Mouse (Mus musculus) CH12.LX (cell line): ENCODE measurements around the gene Ppm1a. TPM values are rescaled to one million over a fixed set of nuclear protein-coding genes. Genes with fewer than 3 reads are reported as not detected.

Experiments
- DNase-seq: peaks from one replicate; pipeline ENCODE4 v3.0.0-alpha.2; 2013; ENCODE audit errors: extremely low read depth
- H3K27ac ChIP-seq: 2 replicates; pipeline ENCODE4 v1.5.1; 2012; ENCODE audit warnings: low read depth, mild to moderate bottlenecking, control low read depth, moderate library complexity; ENCODE audit not compliant: insufficient read depth
- H3K27me3 ChIP-seq: replicated peaks from 2 replicates; pipeline ENCODE3; 2012; ENCODE audit warnings: inconsistent platforms
- H3K36me3 ChIP-seq, 2 experiments: replicated peaks in 1 of 2; 2 replicates each; pipeline versions ENCODE3 to v1.6.1; 2012; ENCODE audit warnings: inconsistent platforms in 1 of 2, low read length in 1 of 2, mild to moderate bottlenecking in 1 of 2, mixed read lengths in 1 of 2, moderate library complexity in 1 of 2; ENCODE audit not compliant: control insufficient read depth in 1 of 2, insufficient read depth in 1 of 2
- H3K4me1 ChIP-seq, 2 experiments: 2 replicates each; pipeline ENCODE4 v1.6.1; 2012; ENCODE audit warnings: inconsistent platforms in 1 of 2, moderate library complexity in 1 of 2; ENCODE audit not compliant: insufficient read depth in 2 of 2, control insufficient read depth in 1 of 2
- H3K4me2 ChIP-seq: 2 replicates; pipeline ENCODE4 v1.6.1; 2012; ENCODE audit warnings: low read depth, mild to moderate bottlenecking, control low read depth; ENCODE audit not compliant: poor library complexity, insufficient read depth, severe bottlenecking
- H3K4me3 ChIP-seq, 3 experiments: fragments of 150-350 bp in 1 of 3; sonication (generic) in 1 of 3; replicated peaks in 1 of 3; 2 replicates each; pipeline versions ENCODE3 to v1.5.1; 2011 to 2012; ENCODE audit warnings: low read depth in 2 of 3, low read length in 2 of 3, mild to moderate bottlenecking in 2 of 3, moderate library complexity in 2 of 3, control low read depth in 1 of 3, improper control_type of control experiment in 1 of 3, inconsistent platforms in 1 of 3, mixed read lengths in 1 of 3; ENCODE audit not compliant: poor library complexity in 1 of 3
- H3K79me2 ChIP-seq: replicated peaks from 2 replicates; pipeline ENCODE4 v1.6.1; 2012; ENCODE audit warnings: mild to moderate bottlenecking, moderate library complexity; ENCODE audit not compliant: control insufficient read depth, poor library complexity, insufficient read depth, severe bottlenecking; ENCODE audit errors: extremely low read depth
- H3K9ac ChIP-seq: 2 replicates; pipeline ENCODE4 v1.6.1; 2012; ENCODE audit warnings: low read depth, mild to moderate bottlenecking, control low read depth, moderate library complexity; ENCODE audit not compliant: insufficient read depth
- H3K9me3 ChIP-seq: replicated peaks from 2 replicates; pipeline ENCODE3; 2012; ENCODE audit warnings: low read length, inconsistent platforms, mixed read lengths
- BHLHE40 ChIP-seq: IDR thresholded peaks from 2 replicates; pipeline ENCODE4 v1.6.1; 2011; ENCODE audit warnings: mild to moderate bottlenecking, low read depth, low read length, improper control_type of control experiment
- CTCF ChIP-seq, 2 experiments: IDR thresholded peaks in 1 of 2; conservative IDR thresholded peaks in 1 of 2; 2 replicates each; pipeline ENCODE4 v1.5.1; 2011 to 2012; ENCODE audit warnings: low read depth in 2 of 2, low read length in 2 of 2, improper control_type of control experiment in 1 of 2, inconsistent platforms in 1 of 2, mild to moderate bottlenecking in 1 of 2, moderate library complexity in 1 of 2
- EP300 ChIP-seq: IDR thresholded peaks from 2 replicates; pipeline ENCODE4 v1.6.1; 2011; ENCODE audit warnings: low read length, improper control_type of control experiment
- ETS1 ChIP-seq: conservative IDR thresholded peaks from 2 replicates; pipeline ENCODE4 v1.6.1; 2012; ENCODE audit warnings: low read depth, mild to moderate bottlenecking, inconsistent platforms, low read length, improper control_type of control experiment, moderate library complexity
- IRF4 ChIP-seq: IDR thresholded peaks from 2 replicates; pipeline ENCODE4 v1.6.1; 2014; ENCODE audit warnings: low read depth, mild to moderate bottlenecking, inconsistent platforms, low read length, improper control_type of control experiment
- JUN ChIP-seq: IDR thresholded peaks from 2 replicates; pipeline ENCODE4 v1.6.1; 2011; ENCODE audit warnings: low read depth, mild to moderate bottlenecking, low read length, improper control_type of control experiment, moderate library complexity; ENCODE audit not compliant: insufficient read depth
- JUND ChIP-seq: conservative IDR thresholded peaks from 2 replicates; pipeline ENCODE4 v1.6.1; 2011; ENCODE audit warnings: low read depth, low read length, improper control_type of control experiment
- MEF2A ChIP-seq: IDR thresholded peaks from 2 replicates; pipeline ENCODE4 v1.6.1; 2014; ENCODE audit warnings: low read depth, mild to moderate bottlenecking, inconsistent platforms, low read length, improper control_type of control experiment, borderline replicate concordance
- POLR2A ChIP-seq: IDR thresholded peaks from 2 replicates; pipeline ENCODE4 v1.6.1; 2011; ENCODE audit warnings: low read depth, mild to moderate bottlenecking, improper control_type of control experiment, low read length
- POLR2AphosphoS2 ChIP-seq: IDR thresholded peaks from 2 replicates; pipeline ENCODE4 v1.6.1; 2011; ENCODE audit warnings: low read depth, low read length, improper control_type of control experiment
- RAD21 ChIP-seq: IDR thresholded peaks from 2 replicates; pipeline ENCODE4 v1.6.1; 2011; ENCODE audit warnings: low read depth, mild to moderate bottlenecking, low read length, improper control_type of control experiment, moderate library complexity
- TBP ChIP-seq: conservative IDR thresholded peaks from 2 replicates; pipeline ENCODE4 v1.6.1; 2011; ENCODE audit warnings: low read depth, low read length, improper control_type of control experiment
- USF2 ChIP-seq: conservative IDR thresholded peaks from 2 replicates; pipeline ENCODE4 v1.6.1; 2011; ENCODE audit warnings: low read depth, low read length, improper control_type of control experiment
- ZKSCAN1 ChIP-seq: IDR thresholded peaks from 2 replicates; pipeline ENCODE4 v1.6.1; 2012; ENCODE audit warnings: low read depth, inconsistent platforms, low read length, improper control_type of control experiment, borderline replicate concordance
- ZMIZ1 ChIP-seq: IDR thresholded peaks from 2 replicates; pipeline ENCODE4 v1.6.1; 2012; ENCODE audit warnings: low read depth, mild to moderate bottlenecking, inconsistent platforms, low read length, improper control_type of control experiment
- ZNF384 ChIP-seq: IDR thresholded peaks from 2 replicates; pipeline ENCODE4 v1.6.1; 2012; ENCODE audit warnings: low read depth, low read length, improper control_type of control experiment, inconsistent platforms
- dilution Hi-C: fragments of 300-500 bp; cut with MboI; formaldehyde crosslinking; loops from 2 replicates; pipeline ENCODE4 v1.14.3; 2020; ENCODE audit warnings: low sequenced_read_pairs; ENCODE audit not compliant: extremely low pct_unique_long_range_greater_than_20kb, extremely low pct_ligation_motif_present
- in situ Hi-C: fragments of 300-500 bp; cut with MboI; formaldehyde crosslinking; loops from 3 replicates; pipeline ENCODE4 v1.14.3; 2019; ENCODE audit warnings: low sequenced_read_pairs, low pct_ligation_motif_present, low pct_unique_long_range_greater_than_20kb, mixed read lengths
- polyA plus RNA-seq: library from polyadenylated mRNA; unstranded; fragments of >175 nt; gene quantifications from 2 replicates; pipeline ENCODE4 v1.2.1, GENCODE M21; 2012; ENCODE audit warnings: low read depth; ENCODE audit not compliant: insufficient read length
- total RNA-seq, 2 experiments: library from RNA; depleted of rRNA; stranded (reverse); fragments of 300-350 nt in 1 of 2; fragments of >200 nt in 1 of 2; gene quantifications; 2 replicates each; pipeline ENCODE4 v1.2.3; 2012 to 2014

Ppm1a gene
- total and polyA plus RNA-seq, 3 experiments, result 78.8 to 112 (median 98.4) TPM

DNA sequence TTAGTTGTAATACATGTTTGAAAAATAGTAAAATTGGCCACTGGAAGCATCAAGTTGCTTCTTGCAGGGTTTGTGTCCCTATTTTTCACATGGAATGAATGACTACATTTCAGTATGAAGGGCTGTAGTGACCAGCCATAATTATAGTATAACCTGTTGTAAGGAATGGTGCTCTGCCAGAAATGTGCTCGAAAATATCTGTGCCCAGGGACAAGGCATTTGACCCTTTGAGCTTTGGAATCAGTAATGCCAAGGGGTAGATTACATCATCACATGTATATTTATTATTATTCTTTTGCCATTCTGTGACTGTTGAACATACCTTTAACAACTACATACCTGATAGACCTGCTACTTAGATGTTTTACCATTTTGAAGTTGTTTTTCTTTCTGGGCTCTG is 5.9 kb downstream of the Ppm1a start:
- peaks cover 49% of the 10 kb centered on the region for H3K79me2 ChIP-seq
- H3K27ac ChIP-seq, result no peak overlapping the region
- H3K36me3 ChIP-seq, result peaks cover 0 to 4% of the 10 kb centered on the region in 2 experiments
- H3K27me3 ChIP-seq, result no peaks in the 10 kb centered on the region
- dilution Hi-C loops, result no loop called here
- in situ Hi-C loops, result no loop called here
- TF ChIP-seq MEF2A, result no peak
- no peak for TF ChIP-seq RAD21
- no peak for TF ChIP-seq JUN
- TF ChIP-seq ZMIZ1, result no peak
- no peaks in the 10 kb centered on the region for H3K9me3 ChIP-seq
- DNase-seq, result no peak
- peak overlapping the region; percentile 100; the same call in 1 of the 2 replicates for H3K9ac ChIP-seq
- H3K4me2 ChIP-seq, result peak overlapping the region; percentile 67
- H3K4me1 ChIP-seq, result peaks cover 2 to 36% of the 10 kb centered on the region in 2 experiments; a peak in 3 of 4 replicates
- no peak overlapping the region for H3K4me3 ChIP-seq

DNA sequence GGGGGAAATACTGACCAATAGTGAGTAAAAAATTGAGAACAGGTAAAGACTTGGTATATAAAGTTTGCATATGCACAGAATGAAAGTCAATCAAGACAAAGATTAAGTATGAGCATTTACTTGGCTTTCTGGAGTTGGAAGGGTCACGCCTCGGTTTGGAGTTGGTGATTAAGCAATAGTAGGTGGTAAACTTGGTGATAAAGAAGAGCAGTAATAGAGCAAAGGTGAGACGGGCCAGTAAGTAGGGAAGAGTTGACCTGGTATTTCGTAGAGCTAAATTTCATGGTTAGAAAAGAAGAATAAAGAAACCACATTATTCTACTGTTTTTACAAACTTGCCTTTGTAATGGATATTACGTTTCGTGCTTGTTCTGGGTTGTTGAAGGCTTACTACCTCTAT is 10.6 kb downstream of the Ppm1a start:
- H3K4me3 ChIP-seq, result no peak overlapping the region
- H3K27ac ChIP-seq, result no peak overlapping the region
- H3K27me3 ChIP-seq, result no peaks in the 10 kb centered on the region
- peaks cover 3% of the 10 kb centered on the region for H3K9me3 ChIP-seq
- peaks cover 5 to 28% of the 10 kb centered on the region in 2 experiments for H3K36me3 ChIP-seq
- TF ChIP-seq BHLHE40, result no peak
- TF ChIP-seq CTCF (conservative IDR thresholded peaks at IDR 0.05 in 1 of 2, IDR thresholded peaks at IDR 0.05 in 1 of 2; ENCODE audit: low read depth in 2 of 2, low read length in 2 of 2), result no peak
- TF ChIP-seq POLR2A, result no peak
- no peak for TF ChIP-seq ZNF384
- TF ChIP-seq ZKSCAN1, result no peak
- TF ChIP-seq USF2, result no peak
- no peak for TF ChIP-seq POLR2AphosphoS2
- TF ChIP-seq IRF4, result no peak
- no peak for TF ChIP-seq JUN
- no peak for TF ChIP-seq MEF2A
- no peak for TF ChIP-seq JUND
- TF ChIP-seq ETS1, result no peak
- no peak for DNase-seq
- in situ Hi-C loops (no loop called here), dilution Hi-C loops (no loop called here)
- H3K4me2 ChIP-seq, result no peak overlapping the region
- peaks cover 58% of the 10 kb centered on the region for H3K79me2 ChIP-seq
- no peak overlapping the region for H3K9ac ChIP-seq
- H3K4me1 ChIP-seq, result peaks cover 13 to 37% of the 10 kb centered on the region in 2 experiments

DNA sequence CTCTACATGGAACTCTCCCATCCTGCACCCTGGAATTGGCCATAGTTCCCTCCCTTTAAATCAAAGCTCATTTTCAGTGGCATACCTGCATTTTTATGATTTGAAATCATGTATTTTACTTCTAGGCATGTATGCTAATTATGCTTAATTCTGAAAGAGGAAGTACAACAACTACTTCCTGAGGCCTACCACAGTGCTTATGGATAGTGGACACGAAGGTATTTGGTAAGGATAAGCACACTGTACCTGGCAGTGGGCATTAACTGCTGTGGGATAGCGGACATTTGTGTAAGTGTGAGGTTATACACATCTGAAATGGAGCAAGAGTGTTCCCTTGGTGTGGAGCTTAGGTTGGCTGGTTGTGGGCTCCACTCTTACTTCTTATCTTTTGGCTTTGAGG is 11.0 kb downstream of the Ppm1a start:
- TF ChIP-seq EP300 (peak; percentile 48; the same call in 1 of the 2 replicates), TBP (no peak)
- no peak overlapping the region for H3K27ac ChIP-seq
- dilution Hi-C loops, result no loop called here
- in situ Hi-C loops, result no loop called here
- H3K27me3 ChIP-seq, result no peaks in the 10 kb centered on the region
- H3K36me3 ChIP-seq, result peaks cover 5 to 28% of the 10 kb centered on the region in 2 experiments
- H3K4me3 ChIP-seq, result no peak overlapping the region
- peaks cover 55% of the 10 kb centered on the region for H3K79me2 ChIP-seq
- H3K4me1 ChIP-seq, result peaks cover 13 to 34% of the 10 kb centered on the region in 2 experiments
- no peak for DNase-seq
- H3K9ac ChIP-seq, result no peak overlapping the region
- no peak overlapping the region for H3K4me2 ChIP-seq
- H3K9me3 ChIP-seq, result peaks cover 3% of the 10 kb centered on the region
